Mouse (Mus musculus) hindbrain, embryonic 11.5 days (tissue): ENCODE measurements around the gene Prox2. TPM values are rescaled to one million over a fixed set of nuclear protein-coding genes. Genes with fewer than 3 reads are reported as not detected.

Source experiments
- ATAC-seq: fragments of 200-750 bp; cut with Nextera tagmentation; 2 replicates; pipeline ENCODE4 v1.8.0; 2017; ENCODE audit warnings: mild to moderate bottlenecking, moderate TSS enrichment, moderate library complexity; ENCODE audit not compliant: low FRiP score
- DNase-seq: peaks from one replicate; pipeline ENCODE4 v3.0.0-alpha.2; 2015; ENCODE audit warnings: low spot score
- H3K27ac ChIP-seq: fragments of 300-500 bp; sonication (generic); 2 replicates; pipeline ENCODE4 v1.5.1; 2014; ENCODE audit warnings: mild to moderate bottlenecking, low read depth, low read length
- H3K27me3 ChIP-seq: fragments of 300-500 bp; sonication (generic); 2 replicates; pipeline ENCODE4 v1.6.1; 2014; ENCODE audit warnings: mild to moderate bottlenecking, low read length, moderate library complexity, mixed read lengths; ENCODE audit not compliant: control insufficient read depth, insufficient read depth
- H3K36me3 ChIP-seq: fragments of 300-500 bp; sonication (generic); 2 replicates; pipeline ENCODE4 v1.6.1; 2014; ENCODE audit warnings: mild to moderate bottlenecking, low read length, moderate library complexity, mixed read lengths; ENCODE audit not compliant: control insufficient read depth, insufficient read depth
- H3K4me1 ChIP-seq: fragments of 300-500 bp; sonication (generic); replicated peaks from 2 replicates; pipeline ENCODE4 v1.6.1; 2014; ENCODE audit warnings: low read length, mixed read lengths; ENCODE audit not compliant: control insufficient read depth, insufficient read depth
- H3K4me2 ChIP-seq: fragments of 300-500 bp; sonication (generic); replicated peaks from 2 replicates; pipeline ENCODE4 v1.6.1; 2014; ENCODE audit warnings: mild to moderate bottlenecking, low read depth, low read length
- H3K4me3 ChIP-seq: fragments of 300-500 bp; sonication (generic); 2 replicates; pipeline ENCODE4 v1.5.1; 2014; ENCODE audit warnings: low read depth, low read length
- H3K9ac ChIP-seq: fragments of 300-500 bp; sonication (generic); 2 replicates; pipeline ENCODE4 v1.6.1; 2014; ENCODE audit warnings: low read depth, low read length
- H3K9me3 ChIP-seq: fragments of 300-500 bp; sonication (generic); 2 replicates; pipeline ENCODE4 v1.6.1; 2016; ENCODE audit warnings: low read length; ENCODE audit not compliant: control insufficient read depth
- WGBS: fragments of 180-500 bp; shearing (Covaris S2); extraction: QIAGEN DNeasy Blood & Tissue Kit; methylation state at CpG from one replicate; pipeline ENCODE4 v1.1.7; 2014; 5-methylcytosine and 5-hydroxymethylcytosine counted together
- polyA plus RNA-seq: library from polyadenylated mRNA; unstranded; fragments of >200 nt; fragmentation: Nextera tagmentation; extraction: Ambion mirVana; gene quantifications from 2 replicates; pipeline ENCODE4 v1.2.1, GENCODE M21; 2014

The Prox2 gene
- polyA plus RNA-seq, 1 experiment from 2014 or later, result 4.1 TPM

DNA sequence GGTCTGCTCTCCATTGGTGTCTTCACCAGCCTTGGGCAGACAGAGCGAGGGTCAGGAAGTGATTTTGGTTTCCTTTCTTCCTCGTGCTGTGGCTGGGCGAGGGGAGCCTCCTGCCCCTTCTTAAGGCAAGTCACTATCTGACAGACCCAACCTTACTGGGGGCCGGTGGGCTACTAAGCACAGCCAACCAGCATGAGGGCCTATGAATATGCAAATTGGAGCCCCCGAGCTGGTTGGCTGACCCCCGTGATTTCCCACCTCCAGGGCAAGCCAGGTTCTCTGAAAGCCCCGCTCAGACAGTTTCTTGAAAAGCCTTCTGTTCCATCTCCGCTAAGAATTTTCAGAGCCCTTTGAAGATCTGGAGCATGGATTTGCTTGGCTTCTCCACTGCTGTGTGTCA lies 4.3 kb downstream of the Prox2 start:
- peak; percentile 27 for DNase-seq

DNA sequence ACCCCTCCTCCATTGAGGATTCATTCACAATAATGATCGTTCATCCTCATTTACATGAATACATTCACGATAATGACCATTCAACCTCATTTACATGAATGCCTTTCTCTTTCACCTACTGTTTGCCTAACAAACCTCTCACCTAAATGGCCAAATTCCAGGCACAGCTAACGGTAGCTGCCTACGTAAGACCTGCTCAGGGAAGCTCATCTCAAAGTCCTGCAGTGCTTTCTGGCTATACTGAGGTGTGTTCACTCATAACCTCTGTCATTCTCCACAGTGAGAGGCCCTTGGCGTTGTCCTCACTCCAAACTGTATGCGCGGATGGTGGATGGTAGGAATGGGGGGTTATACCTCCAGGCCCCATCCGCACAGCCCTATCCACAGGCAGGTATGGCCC lies 5.8 kb downstream of the Prox2 start:
- Histone ChIP-seq H3K4me1 (0 out of 2 replicates have a peak, but pooled peaks cover under 1% of the 10 kb centered on the region), H3K9me3 (no peaks in the 10 kb centered on the region), H3K4me3 (no peak overlapping the region), H3K9ac (no peak overlapping the region), H3K27ac (no peak overlapping the region), H3K36me3 (no peaks in the 10 kb centered on the region), H3K4me2 (no peak overlapping the region), H3K27me3 (no peaks in the 10 kb centered on the region)
- DNase-seq (no peak), ATAC-seq (no peak)
- WGBS, result 87% methylated on average over 8 of the region's 8 CpGs

More for the DNA sequence above, 4.3 kb downstream of the Prox2 start:
- 3% methylated on average over 8 of the region's 8 CpGs for whole genome bisulfite sequencing
- H3K4me2 ChIP-seq, result 0 out of 2 replicates have a peak overlapping the region, but pooled peaks have one; percentile 12
- 0 out of 2 replicates have a peak, but pooled peaks cover 3% of the 10 kb centered on the region for H3K4me1 ChIP-seq
- H3K9me3 ChIP-seq, result no peaks in the 10 kb centered on the region
- no peak overlapping the region for H3K4me3 ChIP-seq
- H3K27ac ChIP-seq, result no peak overlapping the region
- no peaks in the 10 kb centered on the region for H3K27me3 ChIP-seq
- H3K36me3 ChIP-seq, result no peaks in the 10 kb centered on the region
- H3K9ac ChIP-seq, result no peak overlapping the region
- no peak for ATAC-seq

DNA sequence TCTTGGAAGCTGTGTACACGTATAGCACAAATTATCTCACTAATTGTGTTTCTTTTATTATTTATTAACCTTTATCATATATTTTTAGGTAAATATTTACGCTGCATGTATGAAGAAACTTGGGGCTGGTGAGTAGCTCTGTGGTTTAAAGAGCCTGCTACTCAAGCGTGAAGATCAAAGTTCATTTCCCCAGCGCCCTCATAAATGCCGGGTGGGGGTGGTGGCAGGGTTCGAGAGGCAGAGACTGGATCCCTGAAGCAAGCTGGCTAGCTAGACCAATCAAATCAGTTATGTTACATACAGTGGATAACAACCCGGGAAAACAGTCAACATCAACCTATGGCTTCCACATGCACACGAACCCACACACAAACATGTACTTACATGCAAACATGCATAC lies 7.5 kb downstream of the Prox2 start:
- H3K4me2 ChIP-seq, result no peak overlapping the region
- no peak overlapping the region for H3K4me3 ChIP-seq
- DNase-seq (no peak), ATAC-seq (no peak)
- H3K9me3 ChIP-seq, result no peaks in the 10 kb centered on the region
- no peaks in the 10 kb centered on the region for H3K36me3 ChIP-seq
- H3K27me3 ChIP-seq, result no peaks in the 10 kb centered on the region
- WGBS, result 83% methylated on average over 8 of the region's 8 CpGs
- H3K4me1 ChIP-seq, result no peaks in the 10 kb centered on the region
- H3K27ac ChIP-seq, result no peak overlapping the region
- no peak overlapping the region for H3K9ac ChIP-seq

DNA sequence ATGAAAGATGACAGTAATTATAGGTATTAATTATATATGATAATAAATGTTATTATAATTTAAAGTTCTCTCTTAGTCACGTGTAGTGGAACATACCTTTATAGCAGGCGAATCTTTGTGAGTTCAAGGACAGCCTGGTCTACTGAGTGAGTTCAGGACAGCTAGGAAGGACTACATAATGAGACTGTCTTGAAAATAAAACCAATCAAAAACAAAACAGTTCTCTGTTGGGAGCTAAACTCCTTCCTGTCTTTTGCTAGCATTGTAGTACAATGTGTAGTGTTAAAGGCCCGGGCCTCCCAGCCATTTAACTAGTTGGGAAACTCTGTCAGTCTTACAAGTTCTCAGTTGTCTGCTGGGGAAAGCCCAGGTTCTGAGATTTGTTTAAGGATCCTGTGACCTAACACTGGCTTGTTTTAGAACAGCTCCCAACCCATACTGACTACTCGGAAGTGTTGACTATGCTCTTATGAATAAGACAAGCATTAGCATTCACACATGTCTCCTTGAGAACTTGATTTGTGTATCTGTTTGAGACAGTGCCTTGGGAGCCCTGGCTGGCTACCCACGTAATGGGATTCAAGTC lies 8.9 kb downstream of the Prox2 start:
- ATAC-seq (no peak), DNase-seq (no peak)
- Histone ChIP-seq H3K4me2 (no peak overlapping the region), H3K4me3 (no peak overlapping the region), H3K36me3 (no peaks in the 10 kb centered on the region), H3K9me3 (no peaks in the 10 kb centered on the region), H3K27me3 (no peaks in the 10 kb centered on the region), H3K27ac (no peak overlapping the region), H3K9ac (no peak overlapping the region), H3K4me1 (no peaks in the 10 kb centered on the region)
- WGBS, result 83% methylated on average over 5 of the region's 5 CpGs

DNA sequence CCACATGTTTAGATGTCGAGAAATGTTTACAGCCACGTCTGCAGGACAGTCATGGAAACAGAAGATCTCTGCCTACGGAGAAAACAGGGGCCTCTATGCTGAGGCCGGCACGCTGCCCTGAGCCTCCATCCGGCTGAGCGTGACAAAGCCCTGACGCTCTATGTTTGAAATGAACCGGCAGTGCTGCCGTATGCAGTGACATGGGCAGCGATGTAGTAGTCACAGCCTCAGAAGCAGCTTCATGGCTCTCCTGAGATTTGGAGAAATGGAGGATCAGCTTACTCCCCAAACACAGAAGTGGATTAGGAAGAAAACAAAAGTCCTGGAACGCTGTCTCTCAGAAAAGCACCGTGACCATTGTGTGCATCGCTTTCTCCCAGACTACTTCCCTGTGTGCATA lies 9.6 kb downstream of the Prox2 start:
- H3K9ac ChIP-seq, result no peak overlapping the region
- H3K4me1 ChIP-seq, result no peaks in the 10 kb centered on the region
- H3K4me3 ChIP-seq, result no peak overlapping the region
- ATAC-seq, result no peak
- H3K36me3 ChIP-seq, result no peaks in the 10 kb centered on the region
- no peaks in the 10 kb centered on the region for H3K9me3 ChIP-seq
- no peaks in the 10 kb centered on the region for H3K27me3 ChIP-seq
- no peak overlapping the region for H3K4me2 ChIP-seq
- no peak for DNase-seq
- 63% methylated on average over 14 of the region's 14 CpGs for WGBS
- no peak overlapping the region for H3K27ac ChIP-seq

DNA sequence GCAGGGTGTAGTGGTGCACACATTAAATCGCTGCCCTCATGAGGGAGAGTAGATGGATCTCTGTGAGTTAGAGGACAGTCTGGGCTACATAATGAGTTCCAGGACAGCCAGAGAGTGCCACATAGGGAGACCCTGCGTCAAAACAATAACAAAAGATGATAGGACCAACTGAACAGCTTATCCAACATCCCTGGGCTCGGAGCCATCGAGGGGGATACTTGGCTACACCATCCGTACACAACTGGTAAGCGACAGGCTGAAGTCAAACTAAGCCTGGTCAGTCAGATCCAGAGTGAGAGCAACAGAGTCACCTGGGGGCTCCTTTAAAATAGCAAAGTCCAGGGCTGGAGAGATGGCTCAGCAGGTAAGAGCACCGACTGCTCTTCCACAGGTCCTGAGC lies 14.7 kb downstream of the Prox2 start:
- no peaks in the 10 kb centered on the region for H3K36me3 ChIP-seq
- H3K4me2 ChIP-seq, result no peak overlapping the region
- no peaks in the 10 kb centered on the region for H3K9me3 ChIP-seq
- no peaks in the 10 kb centered on the region for H3K27me3 ChIP-seq
- H3K4me3 ChIP-seq, result no peak overlapping the region
- ATAC-seq (no peak), DNase-seq (no peak)
- H3K9ac ChIP-seq, result no peak overlapping the region
- 89% methylated on average over 7 of the region's 7 CpGs for WGBS
- H3K4me1 ChIP-seq, result no peaks in the 10 kb centered on the region; the same call in 1 of the 2 replicates
- no peak overlapping the region for H3K27ac ChIP-seq

DNA sequence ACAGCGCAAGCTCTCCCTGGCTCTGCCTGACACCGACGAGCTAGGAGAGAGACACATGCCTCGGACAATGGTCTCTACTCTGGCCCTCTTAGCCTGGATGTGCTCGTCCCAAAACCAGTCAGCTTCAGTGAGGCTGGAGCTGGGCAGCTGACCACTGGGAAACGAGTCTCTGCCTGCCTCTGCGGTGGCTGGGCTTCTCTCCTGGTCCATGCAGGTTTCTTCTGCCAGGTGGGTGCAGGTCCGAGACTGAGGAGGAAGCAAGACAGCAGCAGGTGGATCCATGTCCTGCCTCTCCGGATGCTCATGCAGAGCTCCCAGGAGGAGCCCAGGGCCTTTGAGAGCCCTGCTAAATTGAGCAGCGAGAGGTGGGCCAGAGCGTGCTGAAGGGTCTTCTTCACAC lies 15.4 kb downstream of the Prox2 start:
- no peak for DNase-seq
- no peak for ATAC-seq
- 85% methylated on average over 11 of the region's 11 CpGs for WGBS

DNA sequence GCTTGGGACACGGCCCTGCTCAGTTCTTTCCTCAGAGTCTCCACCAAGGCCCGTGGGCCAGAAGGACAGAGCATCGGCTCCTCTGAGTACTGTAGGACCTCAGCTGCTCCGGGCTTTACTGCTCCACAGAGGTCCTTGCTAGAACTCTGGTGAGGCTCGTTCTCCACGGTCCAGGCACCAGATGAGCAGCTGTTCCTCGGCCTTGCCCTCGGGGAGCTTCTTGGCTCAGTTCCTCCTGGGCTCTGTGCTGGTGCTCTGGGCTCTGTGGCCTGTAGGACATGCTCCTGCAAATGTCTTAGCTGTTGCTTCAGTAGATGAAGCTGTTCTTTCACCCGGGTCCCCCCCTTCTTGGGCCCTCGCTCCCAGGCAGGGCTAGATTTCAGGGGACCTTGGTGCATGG lies 15.9 kb downstream of the Prox2 start:
- Histone ChIP-seq H3K4me1 (no peaks in the 10 kb centered on the region; the same call in 1 of the 2 replicates), H3K4me3 (no peak overlapping the region), H3K27ac (no peak overlapping the region; the same call in 1 of the 2 replicates), H3K9ac (no peak overlapping the region), H3K4me2 (no peak overlapping the region), H3K36me3 (no peaks in the 10 kb centered on the region), H3K9me3 (no peaks in the 10 kb centered on the region), H3K27me3 (no peaks in the 10 kb centered on the region)
- WGBS, result 85% methylated on average over 10 of the region's 10 CpGs
- no peak for ATAC-seq
- DNase-seq, result peak; percentile 7

More for the DNA sequence above, 15.4 kb downstream of the Prox2 start:
- H3K4me3 ChIP-seq, result no peak overlapping the region
- H3K9me3 ChIP-seq, result no peaks in the 10 kb centered on the region
- H3K9ac ChIP-seq, result no peak overlapping the region
- no peaks in the 10 kb centered on the region for H3K27me3 ChIP-seq
- H3K27ac ChIP-seq, result no peak overlapping the region; the same call in 1 of the 2 replicates
- no peak overlapping the region for H3K4me2 ChIP-seq
- H3K36me3 ChIP-seq, result no peaks in the 10 kb centered on the region
- H3K4me1 ChIP-seq, result no peaks in the 10 kb centered on the region; the same call in 1 of the 2 replicates

DNA sequence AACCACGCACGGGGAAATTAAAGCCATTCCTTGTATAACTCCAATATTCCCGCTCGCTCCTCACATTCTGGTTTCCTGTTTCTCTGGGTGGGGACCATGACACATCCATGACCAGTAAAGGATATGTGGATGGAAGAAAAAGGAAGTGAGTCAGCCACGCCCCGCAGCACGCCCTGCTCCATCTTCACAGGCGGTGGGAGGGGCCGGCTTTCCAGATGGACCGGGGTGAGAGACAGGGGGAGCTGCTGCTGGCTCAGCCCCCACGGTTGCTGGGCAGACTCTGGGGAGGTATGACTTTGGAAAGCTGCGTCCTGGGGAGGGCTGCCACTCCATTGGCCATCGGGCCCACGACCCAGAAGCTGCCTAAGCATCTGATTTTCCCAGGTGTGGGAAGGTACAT lies 16.5 kb downstream of the Prox2 start:
- no peaks in the 10 kb centered on the region; the same call in 1 of the 2 replicates for H3K4me1 ChIP-seq
- WGBS, result 40% methylated on average over 14 of the region's 14 CpGs
- no peak overlapping the region for H3K27ac ChIP-seq
- no peak overlapping the region for H3K9ac ChIP-seq
- ATAC-seq (no peak), DNase-seq (peak; percentile 23)
- no peaks in the 10 kb centered on the region for H3K9me3 ChIP-seq
- H3K4me3 ChIP-seq, result no peak overlapping the region
- H3K36me3 ChIP-seq, result no peaks in the 10 kb centered on the region
- H3K4me2 ChIP-seq, result no peak overlapping the region
- no peaks in the 10 kb centered on the region for H3K27me3 ChIP-seq
